Mouse (Mus musculus) testis, adult 2 months (tissue): ENCODE data around the gene Atp6v0d1. TPM values are rescaled to one million over a fixed set of nuclear protein-coding genes. Genes with fewer than 3 reads are reported as not detected.

ENCODE experiments used
- H3K27ac ChIP-seq: fragments of 200-500 bp; 2 replicates; pipeline ENCODE4 v1.5.1; 2012; ENCODE audit warnings: low read depth, low read length; ENCODE audit not compliant: control insufficient read depth, insufficient read depth
- H3K27me3 ChIP-seq: fragments of 200-500 bp; 2 replicates; pipeline ENCODE4 v1.6.1; 2012; ENCODE audit warnings: mild to moderate bottlenecking, low read length, moderate library complexity; ENCODE audit not compliant: control insufficient read depth, insufficient read depth
- H3K36me3 ChIP-seq: fragments of 200-500 bp; 2 replicates; pipeline ENCODE4 v1.6.1; 2012; ENCODE audit warnings: mild to moderate bottlenecking, low read length; ENCODE audit not compliant: control insufficient read depth, insufficient read depth
- H3K4me1 ChIP-seq: fragments of 200-500 bp; 2 replicates; pipeline ENCODE4 v1.6.1; 2012; ENCODE audit warnings: low read length; ENCODE audit not compliant: control insufficient read depth, insufficient read depth
- H3K4me3 ChIP-seq: fragments of 200-500 bp; 2 replicates; pipeline ENCODE4 v1.5.1; 2012; ENCODE audit warnings: low read depth, mild to moderate bottlenecking, low read length, moderate library complexity, mixed read lengths; ENCODE audit not compliant: control insufficient read depth
- CTCF ChIP-seq: fragments of 200-500 bp; IDR thresholded peaks from 2 replicates; pipeline ENCODE4 v1.5.1; 2012; ENCODE audit warnings: low read depth, mild to moderate bottlenecking, inconsistent platforms, low read length, moderate library complexity; ENCODE audit not compliant: control insufficient read depth, insufficient read depth, insufficient replicate concordance
- POLR2A ChIP-seq: fragments of 200-500 bp; IDR thresholded peaks from 2 replicates; pipeline ENCODE4 v1.6.1; 2012; ENCODE audit warnings: low read depth, mild to moderate bottlenecking, inconsistent platforms, low read length, moderate library complexity; ENCODE audit not compliant: control insufficient read depth
- polyA plus RNA-seq: library from polyadenylated mRNA; depleted of rRNA; stranded (reverse); fragments of >200 nt; gene quantifications from 2 replicates; pipeline ENCODE4 v1.2.3, GENCODE M21; 2012; rRNA removed

Atp6v0d1 gene
- polyA plus RNA-seq, 1 experiment = 47.4 TPM

DNA sequence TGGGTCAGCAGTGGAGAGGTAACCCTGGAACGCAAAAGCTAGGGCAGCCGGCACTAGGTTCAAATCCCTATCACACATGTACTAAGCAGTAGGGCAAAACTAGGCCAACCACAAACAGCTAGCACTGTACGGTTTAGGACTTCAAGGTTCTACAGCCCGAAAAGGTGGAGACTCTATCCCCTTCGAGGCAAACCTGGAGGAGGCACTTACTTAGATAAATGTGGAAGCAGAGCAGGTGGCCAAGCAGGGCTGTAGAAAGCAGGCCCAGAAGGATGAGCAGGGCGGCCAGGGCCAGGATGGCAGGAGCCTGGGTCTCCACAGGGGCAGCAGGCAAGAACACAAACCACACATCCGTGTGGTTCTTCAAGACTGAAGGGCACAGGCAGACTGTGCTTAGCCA lies 89.7 kb downstream of the Atp6v0d1 start:
- Histone ChIP-seq H3K4me3 (no peak overlapping the region), H3K27me3 (no peaks in the 10 kb centered on the region), H3K27ac (no peak overlapping the region), H3K4me1 (peaks cover 18% of the 10 kb centered on the region), H3K36me3 (peaks cover 2% of the 10 kb centered on the region; the same call in 1 of the 2 replicates)
- TF ChIP-seq POLR2A (no peak), CTCF (no peak)

DNA sequence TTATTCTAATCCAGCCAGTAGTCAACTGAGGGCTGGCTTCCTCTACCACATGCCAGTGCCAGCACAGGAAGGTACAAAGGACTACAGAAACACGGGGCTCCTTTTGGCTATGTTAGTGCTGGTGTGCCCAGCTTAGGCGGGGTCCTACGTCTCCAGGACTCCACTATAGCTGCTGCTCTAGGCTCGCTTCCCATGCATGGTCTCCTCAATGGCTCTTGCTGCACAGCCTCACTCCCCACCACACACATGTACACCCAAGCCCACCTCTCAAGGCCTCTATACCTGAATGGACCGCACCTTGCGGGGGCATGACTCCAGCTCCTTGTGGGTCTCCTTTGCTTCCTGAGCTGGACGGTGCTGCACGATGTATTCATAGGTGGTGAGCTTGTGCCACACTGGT lies 90.1 kb downstream of the Atp6v0d1 start:
- no peak overlapping the region for H3K27ac ChIP-seq

GRCm38 (mm10) chr8:105475254-105475653 lies 90.6 kb downstream of the Atp6v0d1 start:
- Histone ChIP-seq H3K4me1 (peaks cover 25% of the 10 kb centered on the region), H3K27me3 (no peaks in the 10 kb centered on the region), H3K27ac (no peak overlapping the region), H3K4me3 (no peak overlapping the region), H3K36me3 (peaks cover 2% of the 10 kb centered on the region; the same call in 1 of the 2 replicates)
- no peak for TF ChIP-seq CTCF
- TF ChIP-seq POLR2A = no peak

More for the DNA sequence above, 90.1 kb downstream of the Atp6v0d1 start:
- Histone ChIP-seq H3K4me3 (no peak overlapping the region), H3K4me1 (peaks cover 23% of the 10 kb centered on the region), H3K36me3 (peaks cover 2% of the 10 kb centered on the region; the same call in 1 of the 2 replicates), H3K27me3 (no peaks in the 10 kb centered on the region)
- TF ChIP-seq POLR2A (no peak), CTCF (no peak)

DNA sequence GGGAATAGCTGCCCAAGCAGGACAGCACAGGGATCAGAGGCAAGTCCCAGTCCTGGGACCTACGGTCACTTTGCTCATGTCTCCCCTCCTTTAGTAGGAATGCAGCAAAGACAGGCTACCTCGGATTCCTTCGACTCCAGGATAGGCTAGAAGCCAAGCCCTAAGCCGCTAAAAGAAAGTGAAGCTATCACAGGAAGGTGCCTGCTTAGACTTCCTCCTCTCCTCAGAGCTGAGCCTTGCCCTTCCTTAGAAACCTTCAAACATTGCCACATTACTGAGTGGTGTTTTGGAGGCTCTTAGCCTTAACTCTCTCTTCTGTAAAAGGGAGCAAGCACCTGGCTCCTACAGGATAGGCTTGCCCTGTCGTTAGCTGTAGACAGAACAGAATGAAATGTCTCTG lies 91.2 kb downstream of the Atp6v0d1 start:
- Histone ChIP-seq H3K36me3 (peaks cover 2% of the 10 kb centered on the region; the same call in 1 of the 2 replicates), H3K4me1 (peaks cover 26% of the 10 kb centered on the region), H3K27ac (no peak overlapping the region), H3K27me3 (no peaks in the 10 kb centered on the region), H3K4me3 (no peak overlapping the region)
- TF ChIP-seq POLR2A (no peak), CTCF (no peak)

Other genes with a start within 250 kb of the Atp6v0d1 start
- 117 and 127 TPM in 2 replicates for gene Lrrc29, start 239.8 kb downstream of the Atp6v0d1 start, polyA plus RNA-seq
- 31.4 and 32.4 TPM in 2 replicates for gene Tmem208, start 239.7 kb downstream of the Atp6v0d1 start, polyA plus RNA-seq
- 17.9 TPM in 2 replicates for gene Fhod1, start 218.1 kb downstream of the Atp6v0d1 start, polyA plus RNA-seq
- gene Slc9a5, start 217.2 kb downstream of the Atp6v0d1 start, polyA plus RNA-seq = 33.5 and 35.4 TPM in 2 replicates
- gene Plekhg4, start 192.8 kb downstream of the Atp6v0d1 start, polyA plus RNA-seq = 23.0 and 24.2 TPM in 2 replicates
- 174 and 187 TPM in 2 replicates for gene Kctd19, start 152.5 kb downstream of the Atp6v0d1 start, polyA plus RNA-seq
- gene Lrrc36, start 152.5 kb downstream of the Atp6v0d1 start, polyA plus RNA-seq = 75.6 and 79.0 TPM in 2 replicates
- gene Tppp3, start 94.5 kb downstream of the Atp6v0d1 start, polyA plus RNA-seq = 21.5 and 23.4 TPM in 2 replicates
- 45.4 and 50.1 TPM in 2 replicates for gene Zdhhc1, start 69.1 kb downstream of the Atp6v0d1 start, polyA plus RNA-seq
- 0.19 and 0.41 TPM in 2 replicates for gene Hsd11b2, start 47.3 kb downstream of the Atp6v0d1 start, polyA plus RNA-seq
- gene Ripor1, start 39.2 kb upstream of the Atp6v0d1 start, polyA plus RNA-seq = 5.4 and 6.3 TPM in 2 replicates
- gene Ctcf, start 70.5 kb upstream of the Atp6v0d1 start, polyA plus RNA-seq = 6.8 and 7.2 TPM in 2 replicates
- gene Agrp, start 71.3 kb upstream of the Atp6v0d1 start, polyA plus RNA-seq = not detected in 2 replicates
- 1.2 TPM in 2 replicates for gene Carmil2, start 120.2 kb upstream of the Atp6v0d1 start, polyA plus RNA-seq
- 40.2 and 40.4 TPM in 2 replicates for gene Acd, start 135.1 kb upstream of the Atp6v0d1 start, polyA plus RNA-seq
- gene Pard6a, start 135.1 kb upstream of the Atp6v0d1 start, polyA plus RNA-seq = 82.9 and 87.7 TPM in 2 replicates
- gene 4933405L10Rik, start 141.6 kb upstream of the Atp6v0d1 start, polyA plus RNA-seq = 55.8 and 60.1 TPM in 2 replicates
- 84.2 and 98.6 TPM in 2 replicates for gene Enkd1, start 142.2 kb upstream of the Atp6v0d1 start, polyA plus RNA-seq
- 2.5 and 3.3 TPM in 2 replicates for gene Gfod2, start 192.6 kb upstream of the Atp6v0d1 start, polyA plus RNA-seq